ENCODE assay signal across 22 mouse cellular contexts in the genomic region with DNA sequence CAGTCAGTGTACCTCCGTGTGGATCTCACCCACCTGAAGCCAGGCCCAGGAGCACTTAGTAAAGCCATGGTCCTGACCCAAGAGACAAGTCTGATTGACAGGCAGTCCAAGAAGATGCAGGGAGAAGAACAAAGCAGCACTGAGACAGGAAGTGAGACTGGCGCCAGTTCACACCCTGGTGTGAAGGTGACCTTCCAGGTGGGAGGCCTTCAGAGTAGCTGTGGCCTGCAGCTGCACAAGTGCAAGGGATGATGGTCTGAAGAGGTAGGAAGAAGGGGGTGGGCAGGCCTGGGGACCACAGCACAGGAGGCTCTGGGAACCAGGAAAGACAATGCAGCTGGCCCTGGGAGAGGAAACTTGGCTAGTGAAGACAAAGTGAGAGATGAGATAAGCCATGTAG.
DNase-seq lines count a peak whose midpoint lies in the region; ATAC-seq lines count a peak whose summit lies in the region.
"Had no signal": no experiment of that assay in that cellular context is flagged by ENCODE, and none has a peak within 500 bp of the region (broad histone marks: within the 10 kb centered on the region; RNA-seq: fewer than 3 reads in every experiment).

No protein-coding gene starts in this region.

- H3K4me1 ChIP-seq in midbrain, embryonic 11.5 days (ENCODE audit: control insufficient read depth, insufficient read depth, low read length), result peaks cover 8% of the 10 kb centered on the region
- 0 out of 2 replicates have a peak, but pooled peaks cover 3% of the 10 kb centered on the region for H3K4me1 ChIP-seq in midbrain, embryonic 14.5 days (ENCODE audit: control insufficient read depth, insufficient read depth, low read length)
- peaks cover 9% of the 10 kb centered on the region for H3K4me1 ChIP-seq in limb, embryonic 12.5 days (replicated peaks)
- H3K4me1 ChIP-seq in liver, embryonic 12.5 days, result no peaks in the 10 kb centered on the region

- no peaks in the 10 kb centered on the region for H3K9me3 ChIP-seq in midbrain, embryonic 11.5 days (ENCODE audit: control insufficient read depth, low read length)
- no peaks in the 10 kb centered on the region for H3K9me3 ChIP-seq in midbrain, embryonic 14.5 days (ENCODE audit: control insufficient read depth, low read length)
- no peaks in the 10 kb centered on the region for H3K9me3 ChIP-seq in limb, embryonic 12.5 days
- no peaks in the 10 kb centered on the region for H3K9me3 ChIP-seq in liver, embryonic 12.5 days (replicated peaks)
- H3K9me3 ChIP-seq: midbrain, embryonic 13.5 days; neural tube, embryonic 13.5 days had no signal

- no peak overlapping the region for H3K27ac ChIP-seq in midbrain, embryonic 11.5 days (ENCODE audit: low read depth, low read length)
- H3K27ac ChIP-seq in midbrain, embryonic 14.5 days (replicated peaks; ENCODE audit: low read depth, low read length), result no peak overlapping the region
- 0 out of 2 replicates have a peak overlapping the region, but pooled peaks have one; percentile 5 for H3K27ac ChIP-seq in limb, embryonic 12.5 days
- no peak overlapping the region for H3K27ac ChIP-seq in liver, embryonic 12.5 days
- H3K27ac ChIP-seq: hindbrain, postnatal 0 days; left cerebral cortex, adult 2 months; midbrain, embryonic 13.5 days; neural tube, embryonic 13.5 days had no signal

- no peaks in the 10 kb centered on the region for H3K36me3 ChIP-seq in midbrain, embryonic 11.5 days (ENCODE audit: control insufficient read depth, insufficient read depth, low read length)
- no peaks in the 10 kb centered on the region for H3K36me3 ChIP-seq in midbrain, embryonic 14.5 days (ENCODE audit: control insufficient read depth, insufficient read depth, low read length)
- no peaks in the 10 kb centered on the region for H3K36me3 ChIP-seq in limb, embryonic 12.5 days
- no peaks in the 10 kb centered on the region for H3K36me3 ChIP-seq in liver, embryonic 12.5 days
- H3K36me3 ChIP-seq: midbrain, embryonic 13.5 days; neural tube, embryonic 13.5 days had no signal

- no peak overlapping the region for H3K4me3 ChIP-seq in midbrain, embryonic 11.5 days (ENCODE audit: low read depth, low read length)
- no peak overlapping the region for H3K4me3 ChIP-seq in midbrain, embryonic 14.5 days (replicated peaks; ENCODE audit: low read depth, low read length)
- H3K4me3 ChIP-seq in limb, embryonic 12.5 days (replicated peaks), result no peak overlapping the region
- no peak overlapping the region for H3K4me3 ChIP-seq in liver, embryonic 12.5 days
- H3K4me3 ChIP-seq: left cerebral cortex, adult 2 months; midbrain, embryonic 13.5 days; neural tube, embryonic 13.5 days had no signal

- no peaks in the 10 kb centered on the region for H3K27me3 ChIP-seq in midbrain, embryonic 11.5 days (ENCODE audit: control insufficient read depth, insufficient read depth, low read length)
- H3K27me3 ChIP-seq in midbrain, embryonic 14.5 days (ENCODE audit: control insufficient read depth, insufficient read depth, low read length), result no peaks in the 10 kb centered on the region
- H3K27me3 ChIP-seq in limb, embryonic 12.5 days, result peaks cover 20% of the 10 kb centered on the region
- no peaks in the 10 kb centered on the region for H3K27me3 ChIP-seq in liver, embryonic 12.5 days (replicated peaks)
- H3K27me3 ChIP-seq: midbrain, embryonic 13.5 days; neural tube, embryonic 13.5 days had no signal

- no peak for ATAC-seq in midbrain, embryonic 11.5 days (ENCODE audit: low FRiP score)
- no peak for ATAC-seq in midbrain, embryonic 14.5 days (ENCODE audit: low FRiP score, low TSS enrichment)
- no peak for ATAC-seq in limb, embryonic 12.5 days (ENCODE audit: insufficient number of reproducible peaks, insufficient read depth, low FRiP score, low TSS enrichment, low read depth)
- no peak for ATAC-seq in liver, embryonic 12.5 days
- ATAC-seq: forebrain, embryonic 14.5 days; hindbrain, postnatal 0 days; liver, postnatal 0 days; midbrain, embryonic 13.5 days had no signal

- no peak overlapping the region for H3K4me2 ChIP-seq in midbrain, embryonic 11.5 days
- no peak overlapping the region for H3K4me2 ChIP-seq in midbrain, embryonic 14.5 days (ENCODE audit: low read length)
- H3K4me2 ChIP-seq in limb, embryonic 12.5 days, result no peak overlapping the region
- H3K4me2 ChIP-seq in liver, embryonic 12.5 days, result no peak overlapping the region
- H3K4me2 ChIP-seq: heart, embryonic 11.5 days; midbrain, embryonic 13.5 days; neural tube, embryonic 13.5 days had no signal

- no peak overlapping the region for H3K9ac ChIP-seq in midbrain, embryonic 11.5 days (ENCODE audit: low read length)
- H3K9ac ChIP-seq in midbrain, embryonic 14.5 days (replicated peaks; ENCODE audit: low read length), result no peak overlapping the region
- no peak overlapping the region for H3K9ac ChIP-seq in limb, embryonic 12.5 days (replicated peaks)
- H3K9ac ChIP-seq in liver, embryonic 12.5 days, result no peak overlapping the region
- H3K9ac ChIP-seq: liver, postnatal 0 days; midbrain, embryonic 13.5 days; neural tube, embryonic 13.5 days had no signal

- peak; percentile 49 for DNase-seq in midbrain, embryonic 11.5 days (ENCODE audit: low spot score, missing footprints)
- no peak for DNase-seq in midbrain, embryonic 14.5 days
- DNase-seq in ZHBTc4 (ENCODE audit: low read depth, low spot score), result peak; percentile 53
- DNase-seq in cerebellum, adult 11-12 months, result no peak
- DNase-seq in testis, postnatal 10 days (ENCODE audit: low spot score), result no peak
- DNase-seq: cerebellum, adult 8-10 months; cerebellum, postnatal 36 days; gastrocnemius, postnatal 14 days; heart, adult 11 months; kidney, adult 18-20 months; kidney, postnatal 10 days; liver; liver, postnatal 0 days; lung, postnatal 10 days had no signal

- 84% methylated on average over 2 of the region's 2 CpGs for WGBS in midbrain, embryonic 11.5 days
- 75% methylated on average over 2 of the region's 2 CpGs for WGBS in midbrain, embryonic 14.5 days
- WGBS in limb, embryonic 12.5 days, result 53% methylated on average over 2 of the region's 2 CpGs
- 43% methylated on average over 2 of the region's 2 CpGs for WGBS in liver, embryonic 12.5 days (ENCODE audit: insufficient replicate concordance)

Comparison
In these comparisons a context has a peak if more than half of its experiments do, and no peak if none do; other contexts are left out.
1. DNase-seq: peak in midbrain, embryonic 11.5 days (single experiment) and ZHBTc4 (single experiment); none in midbrain, embryonic 14.5 days (single experiment), cerebellum, adult 11-12 months (single experiment) and testis, postnatal 10 days (single experiment).